Mouse (Mus musculus) forebrain, embryonic 16.5 days (tissue): ENCODE measurements around the gene Fam104a. TPM values are rescaled to one million over a fixed set of nuclear protein-coding genes. Genes with fewer than 3 reads are reported as not detected.

ENCODE experiments used
- ATAC-seq: fragments of 200-750 bp; cut with Nextera tagmentation; 2 replicates; pipeline ENCODE4 v1.8.0; 2017; ENCODE audit warnings: mild to moderate bottlenecking, moderate library complexity
- H3K27ac ChIP-seq: fragments of 300-500 bp; sonication (generic); 2 replicates; pipeline ENCODE4 v1.5.1; 2014; ENCODE audit warnings: low read length, control low read depth
- H3K27me3 ChIP-seq: fragments of 300-500 bp; sonication (generic); replicated peaks from 2 replicates; pipeline ENCODE4 v1.6.1; 2014; ENCODE audit warnings: low read length; ENCODE audit not compliant: control insufficient read depth, insufficient read depth
- H3K36me3 ChIP-seq: fragments of 300-500 bp; sonication (generic); 2 replicates; pipeline ENCODE4 v1.6.1; 2014; ENCODE audit not compliant: control insufficient read depth, insufficient read depth
- H3K4me1 ChIP-seq: fragments of 300-500 bp; sonication (generic); replicated peaks from 2 replicates; pipeline ENCODE4 v1.6.1; 2014; ENCODE audit warnings: low read length; ENCODE audit not compliant: control insufficient read depth, insufficient read depth
- H3K4me2 ChIP-seq: fragments of 300-500 bp; sonication (generic); 2 replicates; pipeline ENCODE4 v1.6.1; 2014; ENCODE audit warnings: mild to moderate bottlenecking, low read length, control low read depth
- H3K4me3 ChIP-seq: fragments of 300-500 bp; sonication (generic); replicated peaks from 2 replicates; pipeline ENCODE4 v1.5.1; 2014; ENCODE audit warnings: mild to moderate bottlenecking, low read length, control low read depth
- H3K9ac ChIP-seq: fragments of 300-500 bp; sonication (generic); replicated peaks from 2 replicates; pipeline ENCODE4 v1.6.1; 2014; ENCODE audit warnings: low read depth, low read length, control low read depth
- H3K9me3 ChIP-seq: fragments of 300-500 bp; sonication (generic); 2 replicates; pipeline ENCODE4 v1.6.1; 2016; ENCODE audit warnings: low read length; ENCODE audit not compliant: control insufficient read depth
- WGBS: fragments of 180-500 bp; shearing (Covaris S2); extraction: QIAGEN DNeasy Blood & Tissue Kit; methylation state at CpG from one replicate; pipeline ENCODE4 v1.1.7; 2014; 5-methylcytosine and 5-hydroxymethylcytosine counted together
- polyA plus RNA-seq: library from polyadenylated mRNA; unstranded; fragments of >200 nt; fragmentation: Nextera tagmentation; extraction: Ambion mirVana; gene quantifications from 2 replicates; pipeline ENCODE4 v1.2.1, GENCODE M21; 2015

Fam104a gene
- polyA plus RNA-seq, 1 experiment from 2014 or later = 43.0 TPM

DNA sequence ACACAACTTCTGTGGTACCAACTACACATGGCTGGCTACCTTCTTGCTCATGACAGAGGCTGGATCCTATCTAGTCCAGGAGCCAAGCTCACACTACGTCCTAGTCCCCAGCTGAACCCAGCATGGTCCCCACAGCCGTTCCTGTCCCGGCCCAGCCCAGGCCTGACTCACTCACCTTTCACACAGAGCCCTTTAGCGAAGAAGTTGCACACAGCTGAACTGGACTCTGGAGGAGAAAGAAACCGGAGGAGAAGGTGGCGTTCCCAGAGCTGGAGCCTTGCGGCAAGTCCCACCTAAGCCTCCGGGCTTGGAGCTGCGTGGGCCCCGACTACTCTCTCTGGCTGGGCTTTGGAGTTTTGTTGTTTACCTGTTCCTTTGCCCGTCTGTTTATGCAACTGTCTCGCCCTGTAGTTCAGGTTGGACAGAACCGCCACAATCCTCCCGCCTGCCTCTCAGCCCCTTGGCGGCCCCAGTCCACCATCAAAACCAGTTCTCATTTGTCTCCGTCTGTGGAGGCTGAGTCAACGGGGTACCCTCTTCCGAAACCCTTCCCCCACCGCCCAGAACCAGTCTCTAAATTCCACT lies 24.8 kb upstream of the Fam104a start:
- H3K4me2 ChIP-seq = no peak overlapping the region
- ATAC-seq = no peak
- 56% methylated on average over 19 of the region's 19 CpGs for WGBS
- H3K9ac ChIP-seq = no peak overlapping the region
- H3K27me3 ChIP-seq = no peaks in the 10 kb centered on the region
- H3K4me1 ChIP-seq = peaks cover 14% of the 10 kb centered on the region
- H3K27ac ChIP-seq = no peak overlapping the region
- no peak overlapping the region for H3K4me3 ChIP-seq
- 0 out of 2 replicates have a peak, but pooled peaks cover 4% of the 10 kb centered on the region for H3K36me3 ChIP-seq
- H3K9me3 ChIP-seq = no peaks in the 10 kb centered on the region

DNA sequence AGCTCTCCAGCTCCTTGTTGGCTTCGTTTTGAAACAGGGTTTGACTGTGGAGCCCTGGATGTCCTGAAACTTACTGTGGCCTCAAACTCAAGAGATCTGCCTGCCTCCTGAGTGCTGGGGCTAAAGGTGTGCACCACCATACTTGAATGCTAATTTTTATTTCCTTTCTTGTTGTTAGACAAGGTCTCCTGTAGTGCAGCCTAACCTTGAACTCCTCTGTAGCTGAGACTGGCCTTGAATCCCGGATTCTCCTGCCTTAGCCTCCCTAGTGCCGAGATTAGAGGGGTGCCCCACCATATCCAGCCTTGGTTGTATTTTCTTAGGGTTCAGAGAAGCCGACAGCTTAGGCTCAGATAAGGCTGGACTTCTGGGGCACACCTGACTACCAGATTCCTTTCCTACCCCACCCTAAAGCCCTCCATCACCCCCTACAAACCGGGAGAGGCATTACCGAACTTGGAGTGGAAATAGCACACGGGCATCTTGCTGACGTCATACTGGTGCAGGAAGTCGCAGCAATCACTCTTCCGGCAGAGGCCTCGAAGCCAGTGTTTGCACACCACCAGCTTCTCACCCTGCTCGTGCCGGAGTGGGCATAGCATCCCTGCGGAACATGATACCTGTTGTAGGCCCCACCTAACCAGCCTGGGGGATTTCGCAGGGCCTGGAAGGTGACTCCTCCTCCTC lies 22.2 kb upstream of the Fam104a start:
- no peak overlapping the region for H3K27ac ChIP-seq
- H3K27me3 ChIP-seq = no peaks in the 10 kb centered on the region
- 89% methylated on average over 15 of the region's 15 CpGs for WGBS
- ATAC-seq = no peak
- no peak overlapping the region for H3K4me2 ChIP-seq
- peaks cover 14% of the 10 kb centered on the region for H3K4me1 ChIP-seq
- H3K4me3 ChIP-seq = no peak overlapping the region
- no peak overlapping the region for H3K9ac ChIP-seq
- no peaks in the 10 kb centered on the region for H3K9me3 ChIP-seq
- H3K36me3 ChIP-seq = 0 out of 2 replicates have a peak, but pooled peaks cover 4% of the 10 kb centered on the region

DNA sequence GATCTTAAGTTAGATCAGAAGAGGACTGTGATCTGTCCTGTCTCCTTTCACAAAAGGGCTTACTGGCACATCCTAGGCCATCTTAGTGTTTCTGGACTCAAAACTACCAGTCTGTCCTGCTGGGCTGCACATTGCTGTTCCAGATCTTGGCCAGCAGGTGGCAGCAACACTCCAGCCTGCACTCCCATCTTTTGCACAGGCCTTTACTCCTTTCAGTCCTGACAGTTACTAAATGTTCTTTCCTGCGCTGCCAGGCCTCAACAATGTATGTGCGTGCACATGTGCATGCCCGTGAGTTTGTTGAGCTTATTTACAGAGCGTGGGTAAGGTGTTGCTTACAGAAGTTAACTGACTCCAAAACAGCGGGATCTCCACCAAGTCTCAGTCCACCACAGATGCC lies 19.8 kb upstream of the Fam104a start:
- H3K4me1 ChIP-seq = no peaks in the 10 kb centered on the region
- no peaks in the 10 kb centered on the region for H3K27me3 ChIP-seq
- H3K27ac ChIP-seq = no peak overlapping the region
- H3K36me3 ChIP-seq = 0 out of 2 replicates have a peak, but pooled peaks cover 4% of the 10 kb centered on the region
- 0 out of 2 replicates have a peak overlapping the region, but pooled peaks have one; percentile 11 for H3K9ac ChIP-seq
- WGBS = 26% methylated on average over 5 of the region's 5 CpGs
- ATAC-seq = peak; percentile 84
- no peaks in the 10 kb centered on the region for H3K9me3 ChIP-seq
- no peak overlapping the region for H3K4me3 ChIP-seq
- H3K4me2 ChIP-seq = no peak overlapping the region

DNA sequence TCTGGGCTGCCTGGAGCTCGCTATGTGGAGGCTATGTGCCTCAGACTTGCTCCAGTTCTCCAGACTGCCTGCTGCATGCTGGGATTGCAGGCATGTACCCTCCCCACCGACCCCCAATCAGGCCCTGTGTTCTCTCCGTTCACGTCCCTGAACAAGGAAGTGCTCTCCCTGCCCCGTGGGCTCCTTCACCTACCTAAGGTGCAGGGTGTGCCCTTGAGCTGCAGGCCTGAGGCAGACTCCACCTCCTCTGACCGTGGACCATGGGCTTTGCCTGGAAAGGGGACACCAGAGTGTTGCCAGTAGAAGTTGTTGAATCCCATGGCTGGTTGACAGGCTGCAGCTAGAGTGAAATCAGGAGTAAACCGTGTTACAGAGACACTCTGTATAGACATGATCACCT lies 15.7 kb upstream of the Fam104a start:
- Histone ChIP-seq H3K9ac (no peak overlapping the region), H3K27me3 (no peaks in the 10 kb centered on the region), H3K27ac (no peak overlapping the region), H3K36me3 (peaks cover 15% of the 10 kb centered on the region), H3K4me1 (no peaks in the 10 kb centered on the region), H3K4me2 (no peak overlapping the region), H3K4me3 (no peak overlapping the region), H3K9me3 (no peaks in the 10 kb centered on the region; the same call in 1 of the 2 replicates)
- no peak for ATAC-seq
- WGBS = 87% methylated on average over 7 of the region's 7 CpGs

DNA sequence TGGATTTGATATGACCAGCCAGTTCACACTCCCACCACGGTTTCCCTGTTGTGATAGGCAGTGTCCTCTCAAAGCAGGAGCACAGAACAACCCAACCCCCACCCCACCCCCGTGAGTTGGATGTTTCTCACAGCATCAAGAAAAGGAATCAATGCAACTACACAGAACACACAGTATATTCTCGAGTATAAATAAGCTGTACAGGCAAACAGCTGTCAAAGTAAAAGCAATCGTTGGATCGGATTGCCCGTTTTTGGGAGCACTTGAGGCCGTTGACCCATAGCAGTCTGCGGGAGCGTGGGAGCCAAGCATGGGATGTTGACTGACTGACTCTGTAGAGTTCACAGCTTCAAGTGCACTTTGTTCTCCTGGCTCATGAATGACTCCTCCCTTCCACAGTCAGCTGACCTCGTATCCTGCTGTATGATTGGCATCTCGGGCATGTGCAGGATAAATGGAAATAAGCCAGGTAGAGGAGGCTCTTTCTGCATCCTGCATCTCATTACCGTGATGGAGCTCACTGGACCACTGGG lies 14.1 kb upstream of the Fam104a start:
- Histone ChIP-seq H3K4me3 (no peak overlapping the region), H3K9me3 (no peaks in the 10 kb centered on the region; the same call in 1 of the 2 replicates), H3K27me3 (no peaks in the 10 kb centered on the region), H3K27ac (no peak overlapping the region), H3K9ac (no peak overlapping the region), H3K4me2 (no peak overlapping the region), H3K36me3 (peaks cover 21% of the 10 kb centered on the region), H3K4me1 (no peaks in the 10 kb centered on the region)
- no peak for ATAC-seq
- WGBS = 68% methylated on average over 12 of the region's 12 CpGs

DNA sequence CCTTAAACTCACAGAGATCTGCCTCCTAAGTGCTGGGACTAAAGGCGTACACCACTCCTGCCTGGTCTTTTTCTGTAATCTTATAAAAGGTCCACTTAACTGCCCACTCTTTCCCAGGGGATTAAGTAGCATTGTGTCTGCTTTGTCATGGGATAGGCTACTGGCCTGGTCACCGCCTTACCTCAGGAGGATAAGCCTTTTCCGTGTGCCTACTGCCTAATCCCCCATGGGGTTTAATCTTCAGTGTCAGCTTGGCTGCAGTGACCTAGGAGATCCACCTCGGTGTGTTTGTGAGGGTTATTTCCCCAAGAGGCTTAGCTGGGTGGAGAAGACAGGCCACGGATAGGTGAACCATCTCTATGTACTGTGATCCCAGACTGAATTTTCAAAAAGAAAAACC lies 13.6 kb upstream of the Fam104a start:
- no peaks in the 10 kb centered on the region; the same call in 1 of the 2 replicates for H3K9me3 ChIP-seq
- H3K36me3 ChIP-seq = peaks cover 23% of the 10 kb centered on the region
- H3K4me3 ChIP-seq = no peak overlapping the region
- no peak overlapping the region for H3K27ac ChIP-seq
- WGBS = 35% methylated on average over 5 of the region's 5 CpGs
- ATAC-seq = no peak
- H3K9ac ChIP-seq = no peak overlapping the region
- H3K4me1 ChIP-seq = no peaks in the 10 kb centered on the region
- no peak overlapping the region for H3K4me2 ChIP-seq
- H3K27me3 ChIP-seq = no peaks in the 10 kb centered on the region

DNA sequence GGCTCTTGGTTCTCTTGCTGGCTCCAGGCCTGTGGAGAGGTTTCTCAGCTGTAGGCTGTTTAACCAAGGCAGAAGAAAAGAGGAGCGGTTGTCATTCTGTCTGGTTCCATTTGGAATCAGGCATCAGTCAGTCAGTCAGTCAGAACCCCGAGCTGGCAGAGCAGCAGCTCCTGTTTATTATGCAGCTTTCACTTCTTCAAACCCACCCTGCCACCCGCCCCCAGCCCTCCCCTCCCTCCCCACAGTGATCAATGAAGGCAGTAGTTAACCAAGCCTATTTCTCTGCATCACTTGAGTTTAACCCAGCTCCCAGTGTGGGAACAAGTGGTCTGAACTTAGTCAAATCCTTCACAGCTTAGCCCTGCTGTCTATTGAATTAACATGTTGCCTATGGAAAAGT lies 7.9 kb upstream of the Fam104a start:
- Histone ChIP-seq H3K27me3 (no peaks in the 10 kb centered on the region), H3K36me3 (peaks cover 45% of the 10 kb centered on the region), H3K9me3 (no peaks in the 10 kb centered on the region; the same call in 1 of the 2 replicates), H3K4me1 (peaks cover 3% of the 10 kb centered on the region), H3K9ac (no peak overlapping the region), H3K27ac (no peak overlapping the region), H3K4me3 (no peak overlapping the region), H3K4me2 (no peak overlapping the region)
- no peak for ATAC-seq
- WGBS = 64% methylated on average over 3 of the region's 3 CpGs

DNA sequence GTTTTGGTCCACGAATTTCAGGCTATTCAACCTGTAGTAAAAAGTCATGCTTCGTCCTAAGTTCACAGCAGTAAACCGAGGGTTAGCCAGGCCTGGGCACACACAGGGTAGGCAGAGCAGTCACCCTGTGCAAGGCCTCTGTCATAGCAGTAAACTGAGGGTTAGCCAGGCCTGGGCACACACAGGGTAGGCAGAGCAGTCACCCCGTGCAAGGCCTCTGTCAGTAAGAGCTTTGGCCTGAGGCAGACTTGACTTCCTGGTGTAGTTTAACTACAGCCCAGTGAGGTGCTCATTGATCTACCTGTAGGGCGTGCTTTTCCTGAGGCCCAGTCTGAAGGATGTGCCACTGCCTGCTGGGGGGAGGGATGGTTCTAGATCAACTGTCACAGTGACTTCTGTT lies 7.4 kb upstream of the Fam104a start:
- Histone ChIP-seq H3K27ac (no peak overlapping the region), H3K4me2 (no peak overlapping the region), H3K4me3 (no peak overlapping the region), H3K27me3 (no peaks in the 10 kb centered on the region), H3K4me1 (peaks cover 8% of the 10 kb centered on the region), H3K9ac (no peak overlapping the region), H3K9me3 (no peaks in the 10 kb centered on the region; the same call in 1 of the 2 replicates), H3K36me3 (peaks cover 42% of the 10 kb centered on the region)
- ATAC-seq = no peak
- 85% methylated on average over 5 of the region's 5 CpGs for WGBS

DNA sequence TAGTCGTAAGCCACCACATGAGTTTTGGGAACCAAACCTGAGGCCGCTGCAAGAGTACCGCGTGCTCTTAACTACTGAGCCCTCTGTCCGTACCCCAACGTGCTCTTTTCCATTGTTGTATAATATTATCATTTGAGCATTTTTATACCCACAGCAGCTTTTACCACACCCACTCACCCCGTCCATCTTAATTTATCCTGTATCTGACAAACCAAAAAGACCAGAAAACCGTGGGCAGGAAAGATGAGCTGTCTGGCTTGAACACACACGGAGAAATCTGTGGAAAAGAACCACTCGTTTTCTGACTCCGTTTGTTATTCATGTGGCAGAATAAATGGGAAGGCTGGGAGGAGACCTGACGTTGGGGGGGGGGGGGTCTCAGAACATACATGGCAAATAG lies 6.6 kb upstream of the Fam104a start:
- ATAC-seq = no peak
- 94% methylated on average over 12 of the region's 12 CpGs for WGBS
- Histone ChIP-seq H3K9me3 (no peaks in the 10 kb centered on the region), H3K27me3 (no peaks in the 10 kb centered on the region), H3K4me2 (no peak overlapping the region), H3K9ac (no peak overlapping the region), H3K27ac (no peak overlapping the region), H3K4me1 (peaks cover 14% of the 10 kb centered on the region), H3K36me3 (peaks cover 37% of the 10 kb centered on the region), H3K4me3 (no peak overlapping the region)
